Mouse (Mus musculus) E14TG2a.4 (cell line): ENCODE measurements around the gene Rnf5.

Experiments
- H3K27me3 ChIP-seq: 2 replicates; pipeline ENCODE4 v1.6.1; 2014; ENCODE audit warnings: low read length, control low read depth; ENCODE audit not compliant: insufficient read depth
- H3K36me3 ChIP-seq: 2 replicates; pipeline ENCODE4 v1.6.1; 2014; ENCODE audit warnings: low read length, control low read depth; ENCODE audit not compliant: insufficient read depth
- H3K4me1 ChIP-seq: replicated peaks from 2 replicates; pipeline ENCODE4 v1.6.1; 2014; ENCODE audit warnings: low read depth, low read length, control low read depth
- H3K4me3 ChIP-seq: replicated peaks from 2 replicates; pipeline ENCODE4 v1.5.1; 2014; ENCODE audit warnings: mild to moderate bottlenecking, low read length
- H3K9me3 ChIP-seq: 2 replicates; pipeline ENCODE4 v1.6.1; 2014; ENCODE audit warnings: low read length, control low read depth
- CTCF ChIP-seq: conservative IDR thresholded peaks from 2 replicates; pipeline ENCODE4 v1.5.1; 2014; ENCODE audit warnings: low read length
- NANOG ChIP-seq: IDR thresholded peaks from 2 replicates; pipeline ENCODE4 v1.6.1; 2014; ENCODE audit warnings: borderline replicate concordance, low read length, mixed read lengths
- POU5F1 ChIP-seq: IDR thresholded peaks from 2 replicates; pipeline ENCODE4 v1.6.1; 2014; ENCODE audit warnings: low read length, borderline replicate concordance

Gene Rnf5

DNA sequence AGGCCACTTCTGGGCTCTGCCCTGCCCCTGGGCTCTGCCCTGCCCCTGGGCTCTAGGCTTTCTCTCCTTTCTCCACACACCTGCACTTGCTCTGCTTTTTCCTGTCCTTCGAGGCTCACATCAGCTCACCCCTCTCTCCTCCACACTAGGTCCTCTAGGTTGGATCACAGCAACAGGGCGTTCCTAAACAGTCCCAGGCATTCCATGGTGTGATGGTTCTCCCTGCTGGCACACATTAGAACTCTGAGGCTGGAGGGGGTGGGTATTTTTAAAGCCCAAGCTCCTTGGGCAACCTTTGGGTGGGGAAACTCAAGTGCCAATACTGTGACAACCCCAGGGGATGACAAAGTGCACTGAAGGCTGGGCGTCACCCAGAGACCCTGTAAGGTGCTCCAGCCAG, 34.0 kb upstream of the Rnf5 start:
- H3K27me3 ChIP-seq, result peaks cover 6% of the 10 kb centered on the region; the same call in 1 of the 2 replicates
- H3K9me3 ChIP-seq, result no peaks in the 10 kb centered on the region
- no peaks in the 10 kb centered on the region for H3K36me3 ChIP-seq
- no peak overlapping the region for H3K4me3 ChIP-seq
- no peak for TF ChIP-seq POU5F1
- TF ChIP-seq CTCF, result no peak
- TF ChIP-seq NANOG, result no peak
- peaks cover 21% of the 10 kb centered on the region for H3K4me1 ChIP-seq

DNA sequence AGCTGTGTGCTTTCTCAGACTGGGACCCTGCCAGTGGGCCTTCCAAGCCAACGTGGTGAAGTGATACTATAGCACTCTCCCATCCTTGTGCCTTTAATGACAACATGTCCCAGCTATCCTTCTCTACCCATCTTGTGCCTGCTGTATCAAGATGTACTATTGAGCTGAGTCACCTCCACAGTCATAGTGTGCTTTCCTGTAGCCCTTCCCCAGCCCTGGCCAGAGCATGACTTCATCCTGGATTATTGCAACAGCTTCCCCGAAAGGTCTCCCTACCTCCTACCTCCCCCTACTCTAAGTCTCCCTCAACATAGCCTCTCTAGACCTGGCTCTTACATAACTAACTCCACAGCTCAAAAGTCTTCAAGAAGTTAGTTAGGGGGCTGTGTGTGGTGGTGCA, 32.2 kb upstream of the Rnf5 start:
- TF ChIP-seq NANOG, result no peak
- TF ChIP-seq POU5F1, result no peak
- TF ChIP-seq CTCF, result no peak
- H3K9me3 ChIP-seq, result no peaks in the 10 kb centered on the region
- peaks cover 17% of the 10 kb centered on the region for H3K27me3 ChIP-seq
- no peak overlapping the region for H3K4me3 ChIP-seq
- peaks cover 26% of the 10 kb centered on the region for H3K4me1 ChIP-seq
- no peaks in the 10 kb centered on the region for H3K36me3 ChIP-seq

DNA sequence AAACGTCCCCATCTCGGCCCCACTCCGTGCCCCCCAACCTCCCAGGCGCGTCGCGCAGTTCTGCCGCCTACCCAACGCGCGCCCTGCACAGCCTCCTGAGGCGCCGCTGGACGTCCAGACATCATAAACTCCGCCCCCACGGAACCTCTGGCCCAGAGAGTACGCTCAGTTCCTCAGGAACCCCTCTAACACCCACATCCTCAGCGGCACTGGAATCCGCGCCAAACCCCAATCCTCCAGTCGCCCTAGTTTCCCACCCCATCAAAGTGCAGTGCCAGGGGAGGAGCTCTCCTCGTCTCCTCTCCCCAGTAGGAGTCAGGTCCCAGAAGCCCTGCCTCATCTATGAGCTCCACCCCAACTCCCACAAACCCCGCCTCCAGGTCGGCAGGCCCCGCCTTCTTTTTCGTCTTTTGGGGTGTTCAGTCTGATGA, 28.8 kb upstream of the Rnf5 start:
- peaks cover 56% of the 10 kb centered on the region for H3K4me1 ChIP-seq
- TF ChIP-seq POU5F1 (no peak), CTCF (no peak), NANOG (no peak)
- peak overlapping the region; percentile 80 for H3K4me3 ChIP-seq
- peaks cover 44% of the 10 kb centered on the region for H3K27me3 ChIP-seq
- no peaks in the 10 kb centered on the region for H3K9me3 ChIP-seq
- H3K36me3 ChIP-seq, result no peaks in the 10 kb centered on the region

DNA sequence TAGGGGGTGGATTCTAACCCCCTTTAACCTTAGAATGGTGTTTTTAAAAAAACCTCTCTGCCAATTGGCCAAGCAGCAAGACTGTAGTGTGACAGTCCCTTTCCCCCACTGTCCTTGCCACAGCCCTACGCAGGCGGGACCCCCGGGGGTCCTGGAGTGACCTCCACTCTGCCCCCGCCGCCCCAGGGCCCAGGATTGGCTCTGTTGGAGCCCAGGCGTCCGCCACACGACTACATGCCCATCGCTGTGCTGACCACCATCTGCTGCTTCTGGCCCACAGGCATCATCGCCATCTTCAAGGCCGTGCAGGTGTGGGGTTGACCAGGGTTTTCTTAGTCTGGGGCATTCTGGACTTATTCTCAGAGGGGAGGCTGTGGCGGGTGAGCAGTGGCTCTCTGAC, 28.2 kb upstream of the Rnf5 start:
- H3K4me1 ChIP-seq, result peaks cover 62% of the 10 kb centered on the region
- no peaks in the 10 kb centered on the region for H3K9me3 ChIP-seq
- H3K4me3 ChIP-seq, result peak overlapping the region; percentile 80
- H3K36me3 ChIP-seq, result no peaks in the 10 kb centered on the region
- no peak for TF ChIP-seq POU5F1
- TF ChIP-seq NANOG, result no peak
- TF ChIP-seq CTCF, result no peak
- H3K27me3 ChIP-seq, result peaks cover 43% of the 10 kb centered on the region

DNA sequence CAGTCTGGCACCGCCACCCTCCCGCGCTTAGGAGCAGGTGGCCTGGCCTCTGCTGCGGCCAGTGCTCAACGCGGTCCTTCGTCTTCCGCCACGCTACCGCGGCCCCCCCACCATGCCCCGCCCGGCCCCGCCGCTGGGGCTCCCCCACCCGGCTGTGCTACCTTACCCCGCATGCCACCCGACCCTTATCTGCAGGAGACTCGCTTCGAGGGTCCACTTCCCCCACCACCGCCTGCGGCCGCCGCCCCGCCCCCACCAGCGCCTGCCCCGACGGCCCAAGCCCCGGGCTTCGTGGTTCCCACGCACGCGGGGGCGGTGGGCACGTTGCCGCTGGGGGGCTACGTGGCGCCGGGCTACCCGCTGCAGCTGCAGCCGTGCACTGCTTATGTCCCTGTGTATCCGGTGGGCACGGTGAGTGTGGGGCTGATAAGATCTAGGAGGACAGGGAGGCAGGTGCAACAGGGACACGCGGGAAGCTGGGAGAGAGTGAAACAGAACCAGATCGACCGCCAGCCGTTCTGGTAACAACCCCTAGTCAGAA, 27.3 kb upstream of the Rnf5 start:
- Histone ChIP-seq H3K27me3 (peaks cover 49% of the 10 kb centered on the region), H3K4me3 (peak overlapping the region; percentile 80), H3K36me3 (no peaks in the 10 kb centered on the region), H3K4me1 (peaks cover 70% of the 10 kb centered on the region), H3K9me3 (no peaks in the 10 kb centered on the region)
- TF ChIP-seq CTCF (no peak), NANOG (no peak)

DNA sequence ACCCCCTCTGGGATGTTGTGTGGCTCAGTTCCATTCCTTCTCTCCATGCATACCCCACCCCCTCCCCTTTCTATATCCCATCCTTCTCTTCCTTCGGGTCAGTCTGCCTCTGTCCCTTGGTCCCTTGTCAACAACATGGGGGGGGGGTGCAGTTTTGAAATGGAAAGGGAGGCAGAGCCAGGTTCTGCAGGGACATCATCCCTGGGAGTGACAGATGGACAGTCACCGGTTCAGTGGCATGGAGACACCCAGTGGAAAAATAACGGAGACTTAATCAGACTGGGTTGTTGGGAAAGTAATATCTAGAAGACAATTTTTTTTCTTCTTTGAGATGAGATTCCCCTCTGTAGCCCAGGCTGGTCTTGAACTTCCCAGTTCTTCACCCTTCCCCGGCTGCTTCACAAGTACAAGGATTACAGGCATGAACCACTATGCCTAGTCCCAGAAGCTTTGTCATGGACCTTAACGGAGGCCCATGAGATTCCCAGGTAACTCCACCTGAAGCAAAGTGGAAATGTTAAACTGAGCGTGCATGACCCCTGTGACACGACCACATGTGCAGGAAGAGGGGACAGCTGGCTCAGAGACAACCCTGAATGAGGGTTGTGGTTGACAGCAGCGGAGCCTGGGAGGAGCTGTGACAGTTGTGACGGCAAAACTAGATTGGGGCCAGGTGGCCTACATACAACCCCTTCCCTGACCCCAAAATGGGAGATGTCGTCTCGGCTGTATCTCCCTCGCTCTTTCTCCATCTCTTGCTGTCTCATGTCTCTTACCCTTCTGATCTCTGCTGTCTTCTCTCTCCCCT, 26.5 kb upstream of the Rnf5 start:
- Histone ChIP-seq H3K27me3 (peaks cover 52% of the 10 kb centered on the region), H3K4me3 (no peak overlapping the region), H3K36me3 (peaks cover 8% of the 10 kb centered on the region; the same call in 1 of the 2 replicates), H3K4me1 (peaks cover 77% of the 10 kb centered on the region), H3K9me3 (no peaks in the 10 kb centered on the region)
- TF ChIP-seq POU5F1 (no peak), CTCF (no peak), NANOG (no peak)

DNA sequence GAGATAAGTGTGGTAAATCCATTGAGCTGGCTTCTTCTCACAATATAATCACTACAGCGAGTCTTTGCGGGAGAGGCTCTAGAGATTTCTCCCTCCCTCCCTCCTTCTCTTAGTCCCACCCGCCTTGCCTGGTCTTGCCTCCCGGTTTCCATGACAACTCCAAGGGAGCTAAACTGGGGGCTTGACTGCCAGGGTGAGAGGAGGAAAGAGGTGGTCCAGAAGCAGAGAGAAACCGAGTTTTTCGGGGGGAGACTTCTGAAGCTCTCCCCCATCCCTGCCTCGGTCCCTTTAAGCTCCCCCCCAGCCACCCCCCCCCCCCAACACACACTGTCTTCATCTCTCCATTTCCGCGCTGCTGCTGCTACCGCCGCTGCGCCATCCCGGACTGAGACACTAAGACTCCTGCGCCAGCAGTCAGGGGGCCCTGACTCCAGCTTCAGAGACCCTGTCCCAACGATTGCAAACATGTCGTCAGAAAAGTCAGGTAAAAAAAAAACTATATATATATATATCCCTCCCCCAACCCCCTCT, 25.8 kb upstream of the Rnf5 start, which contains the start of gene Prrt1:
Gene Prrt1 (plus strand): TSS at position 313 of the 531 bp plus-strand sequence.
- Histone ChIP-seq H3K27me3 (peaks cover 52% of the 10 kb centered on the region), H3K4me3 (peak within 1 kb of the TSS; percentile 86), H3K4me1 (peaks cover 77% of the 10 kb centered on the region), H3K36me3 (peaks cover 8% of the 10 kb centered on the region; the same call in 1 of the 2 replicates), H3K9me3 (no peaks in the 10 kb centered on the region)
- no peak for TF ChIP-seq POU5F1
- no peak for TF ChIP-seq CTCF
- TF ChIP-seq NANOG, result no peak

DNA sequence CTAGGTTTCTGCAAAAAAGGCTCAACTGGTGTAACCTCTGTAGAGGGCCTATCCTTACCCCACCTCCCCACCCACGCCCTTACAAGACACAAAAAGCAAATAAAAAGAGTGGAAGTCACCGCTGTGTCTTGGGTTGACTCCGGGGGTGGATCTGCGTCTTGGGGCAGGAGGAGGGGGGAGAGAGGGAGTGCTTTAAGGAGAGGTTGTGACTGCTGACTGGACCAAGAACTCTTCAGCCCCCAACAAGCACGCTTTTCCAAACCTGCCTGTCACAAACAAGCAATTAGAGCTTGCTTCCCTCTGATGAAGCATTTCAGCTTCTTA, 25.1 kb upstream of the Rnf5 start:
- Histone ChIP-seq H3K27me3 (peaks cover 52% of the 10 kb centered on the region), H3K36me3 (peaks cover 8% of the 10 kb centered on the region; the same call in 1 of the 2 replicates), H3K9me3 (no peaks in the 10 kb centered on the region), H3K4me3 (peak overlapping the region; percentile 86), H3K4me1 (peaks cover 76% of the 10 kb centered on the region)
- TF ChIP-seq NANOG (no peak), POU5F1 (no peak), CTCF (no peak)
